Mouse (Mus musculus): ENCODE data around the gene Map4k3. TPM values are rescaled to one million over a fixed set of nuclear protein-coding genes. Genes with fewer than 3 reads are reported as not detected.
A peak's percentile ranks its signal among the peaks of the same experiment; 100 is the strongest.

Gene Map4k3
- polyA plus RNA-seq, 1 experiment from 2014 or later: 29.9 TPM

DNA sequence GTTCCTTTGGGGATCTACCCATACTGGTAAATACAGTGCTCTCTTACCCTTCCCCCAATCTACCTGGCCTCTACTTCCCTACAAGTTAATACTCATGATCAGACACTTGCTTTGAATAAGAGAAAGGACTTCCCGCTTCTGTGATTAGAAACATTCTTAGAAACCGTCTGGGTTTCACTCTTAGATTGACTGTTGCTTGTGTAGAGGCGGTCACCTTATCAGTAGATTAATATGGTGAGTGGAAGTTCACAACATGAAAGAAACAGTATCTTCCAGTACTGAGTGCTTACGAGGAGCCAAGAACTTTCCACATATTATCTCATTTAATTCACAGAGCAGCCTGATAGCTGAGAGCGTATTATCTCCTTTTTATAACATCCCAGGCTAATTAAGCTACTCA lies 1.5 kb upstream of the Map4k3 start:
- 82% methylated on average over 5 of the region's 5 CpGs for WGBS
- DNase-seq (ENCODE audit: low spot score) (no peak), ATAC-seq (replicated peaks; ENCODE audit: low FRiP score, low read depth) (no peak)
- H3K27ac ChIP-seq: 0 out of 2 replicates have a peak overlapping the region, but pooled peaks have one; percentile 71
- peaks cover 12% of the 10 kb centered on the region; the same call in 1 of the 2 replicates for H3K4me1 ChIP-seq (replicated peaks; ENCODE audit: insufficient read depth, low read length)
- H3K4me3 ChIP-seq (replicated peaks; ENCODE audit: low read depth, low read length): no peak overlapping the region
- H3K36me3 ChIP-seq (ENCODE audit: insufficient read depth, low read length): no peaks in the 10 kb centered on the region
- no peak overlapping the region for H3K9ac ChIP-seq (ENCODE audit: low read depth, low read length)
- H3K4me2 ChIP-seq (ENCODE audit: low read length): no peak overlapping the region
- no peak for TF ChIP-seq CTCF (IDR thresholded peaks at IDR 0.05; ENCODE audit: low read depth)
- no peaks in the 10 kb centered on the region for H3K9me3 ChIP-seq (replicated peaks; ENCODE audit: low read length)
- no peaks in the 10 kb centered on the region for H3K27me3 ChIP-seq (ENCODE audit: insufficient read depth, low read length)

DNA sequence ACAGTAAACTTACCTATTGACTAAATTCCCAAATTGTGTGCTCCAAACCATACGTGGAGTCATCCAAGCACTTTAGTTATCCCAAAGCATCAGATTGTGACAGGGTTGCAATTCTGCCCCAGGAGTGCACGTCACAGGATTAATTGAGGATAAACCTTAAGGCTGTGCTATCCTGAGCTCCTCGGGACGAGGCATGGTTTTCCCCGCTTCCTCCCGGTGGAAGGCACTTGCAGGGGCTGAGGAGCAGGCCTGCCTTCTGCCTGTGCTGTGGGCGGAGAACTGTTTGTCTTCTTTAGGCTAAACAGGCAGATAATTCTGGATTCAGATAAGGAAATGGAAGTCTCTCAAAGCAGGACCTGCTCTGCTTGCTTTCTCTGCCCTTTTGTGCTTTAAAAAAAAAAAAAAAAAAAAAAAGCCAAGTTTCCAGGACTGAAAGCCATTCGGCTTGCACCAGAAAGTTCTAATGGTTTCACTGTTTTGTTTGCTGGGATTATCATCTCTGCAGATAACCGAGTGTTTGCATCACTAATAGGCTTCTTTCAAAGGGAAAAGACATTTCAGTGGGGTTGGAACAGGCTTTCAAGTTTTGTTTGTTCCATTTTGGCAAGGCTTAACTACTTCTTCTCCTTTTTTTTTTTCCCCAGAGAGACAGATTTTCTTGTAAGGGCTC lies 930 bp upstream of the Map4k3 start:
- 36% methylated on average over 9 of the region's 9 CpGs for WGBS
- no peaks in the 10 kb centered on the region for H3K36me3 ChIP-seq (ENCODE audit: insufficient read depth, low read length)
- H3K9me3 ChIP-seq (replicated peaks; ENCODE audit: low read length): no peaks in the 10 kb centered on the region
- H3K4me3 ChIP-seq (replicated peaks; ENCODE audit: low read depth, low read length): no peak overlapping the region
- ATAC-seq (replicated peaks; ENCODE audit: low FRiP score, low read depth): no peak
- H3K9ac ChIP-seq (ENCODE audit: low read depth, low read length): no peak overlapping the region
- DNase-seq (ENCODE audit: low spot score): no peak
- H3K27me3 ChIP-seq (ENCODE audit: insufficient read depth, low read length): no peaks in the 10 kb centered on the region
- H3K27ac ChIP-seq: peak overlapping the region; percentile 71
- no peak for TF ChIP-seq CTCF (IDR thresholded peaks at IDR 0.05; ENCODE audit: low read depth)
- H3K4me1 ChIP-seq (replicated peaks; ENCODE audit: insufficient read depth, low read length): peaks cover 12% of the 10 kb centered on the region; the same call in 1 of the 2 replicates
- H3K4me2 ChIP-seq (ENCODE audit: low read length): peak overlapping the region; percentile 79; the same call in 1 of the 2 replicates

DNA sequence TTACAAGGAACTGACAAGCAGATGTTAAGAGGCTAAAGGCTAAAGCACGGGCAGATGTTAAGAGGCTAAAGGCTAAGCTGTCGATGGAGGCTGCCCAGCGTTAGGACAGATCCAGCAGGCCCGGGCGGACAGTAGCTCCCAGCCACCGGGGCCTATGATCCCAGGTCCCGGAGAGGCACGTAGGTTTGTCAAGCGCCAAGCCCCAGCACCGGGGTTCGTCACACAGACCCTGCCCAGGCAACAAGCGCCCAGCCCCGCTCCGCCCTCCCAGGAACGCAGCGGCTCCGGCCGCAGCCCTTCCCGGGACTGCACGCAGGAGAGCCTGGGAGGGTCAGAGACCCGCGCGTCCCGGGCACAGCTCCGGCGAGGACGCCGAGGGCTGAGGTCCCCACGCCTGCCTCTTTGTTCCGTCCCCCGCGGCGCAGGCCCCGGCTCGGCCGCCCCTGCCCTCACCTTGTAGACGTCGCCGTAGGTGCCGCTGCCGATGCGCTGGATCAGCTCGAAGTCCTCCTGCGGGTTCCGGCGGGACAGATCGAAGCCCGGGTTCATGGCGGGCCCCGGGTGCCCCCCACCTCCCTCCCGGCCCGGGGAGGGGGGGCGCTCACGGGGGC lies 839 bp downstream of the Map4k3 start:
- peak; percentile 59 for ATAC-seq (replicated peaks; ENCODE audit: low FRiP score, low read depth)
- peaks cover 12% of the 10 kb centered on the region for H3K4me1 ChIP-seq (replicated peaks; ENCODE audit: insufficient read depth, low read length)
- under 1% methylated on average over 43 of the region's 54 CpGs for WGBS

DNA sequence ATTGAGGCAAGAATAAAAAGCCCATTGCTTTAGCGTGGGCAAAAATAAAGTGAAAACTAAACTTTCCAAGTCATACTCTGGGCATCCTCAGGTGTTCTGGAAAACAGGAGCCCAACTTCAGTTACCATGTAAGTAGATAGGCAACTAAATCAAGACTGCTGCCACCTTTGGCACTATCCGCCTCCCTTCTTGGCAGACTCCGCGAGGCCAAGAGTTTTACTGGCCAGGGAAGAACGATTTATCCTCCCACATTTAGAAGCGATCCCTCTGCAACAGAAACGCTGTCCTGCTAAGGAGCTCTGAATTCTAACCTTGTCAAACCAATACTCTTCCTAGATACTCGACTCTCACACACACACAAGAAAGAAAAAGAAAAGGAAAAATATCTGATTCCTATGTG lies 1.5 kb downstream of the Map4k3 start:
- ATAC-seq (replicated peaks; ENCODE audit: low FRiP score, low read depth): no peak
- Histone ChIP-seq H3K27me3 (ENCODE audit: insufficient read depth, low read length) (no peaks in the 10 kb centered on the region), H3K4me2 (ENCODE audit: low read length) (peak overlapping the region; percentile 79), H3K36me3 (ENCODE audit: insufficient read depth, low read length) (no peaks in the 10 kb centered on the region), H3K9me3 (replicated peaks; ENCODE audit: low read length) (no peaks in the 10 kb centered on the region), H3K27ac (peak overlapping the region; percentile 99), H3K4me3 (replicated peaks; ENCODE audit: low read depth, low read length) (peak overlapping the region; percentile 98), H3K9ac (ENCODE audit: low read depth, low read length) (peak overlapping the region; percentile 98), H3K4me1 (replicated peaks; ENCODE audit: insufficient read depth, low read length) (peaks cover 12% of the 10 kb centered on the region)
- 5% methylated on average over 8 of the region's 8 CpGs for WGBS
- DNase-seq (ENCODE audit: low spot score): peak; percentile 69
- TF ChIP-seq CTCF (IDR thresholded peaks at IDR 0.05; ENCODE audit: low read depth): no peak

More for the DNA sequence above, 839 bp downstream of the Map4k3 start:
- no peak for TF ChIP-seq CTCF (IDR thresholded peaks at IDR 0.05; ENCODE audit: low read depth)
- peak; percentile 67 for DNase-seq (ENCODE audit: low spot score)
- Histone ChIP-seq H3K9ac (ENCODE audit: low read depth, low read length) (peak overlapping the region; percentile 98), H3K9me3 (replicated peaks; ENCODE audit: low read length) (no peaks in the 10 kb centered on the region), H3K27me3 (ENCODE audit: insufficient read depth, low read length) (no peaks in the 10 kb centered on the region), H3K27ac (peak overlapping the region; percentile 99), H3K4me2 (ENCODE audit: low read length) (peak overlapping the region; percentile 79), H3K4me3 (replicated peaks; ENCODE audit: low read depth, low read length) (peak overlapping the region; percentile 98), H3K36me3 (ENCODE audit: insufficient read depth, low read length) (no peaks in the 10 kb centered on the region)

DNA sequence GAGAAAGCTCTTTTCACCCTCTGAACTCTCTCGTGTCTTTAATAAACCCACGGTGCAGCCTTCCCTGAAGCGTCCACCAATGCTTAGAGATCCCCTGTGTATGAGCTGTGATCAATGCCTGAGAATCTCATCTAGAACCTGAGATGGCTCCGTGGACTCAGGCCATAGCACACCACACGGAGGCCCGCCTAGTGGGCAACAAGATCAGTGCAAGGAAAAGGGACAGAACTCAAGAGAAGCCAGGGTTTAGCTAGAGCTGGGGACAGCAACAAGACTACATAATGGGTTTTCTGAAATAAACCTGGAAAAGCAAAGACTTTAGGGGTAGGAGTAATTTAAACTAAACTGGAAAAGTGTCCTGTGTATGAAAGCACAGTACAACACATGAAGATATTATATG lies 5.2 kb downstream of the Map4k3 start:
- Histone ChIP-seq H3K9me3 (replicated peaks; ENCODE audit: low read length) (no peaks in the 10 kb centered on the region), H3K4me2 (ENCODE audit: low read length) (no peak overlapping the region), H3K4me1 (replicated peaks; ENCODE audit: insufficient read depth, low read length) (peaks cover 17% of the 10 kb centered on the region), H3K27me3 (ENCODE audit: insufficient read depth, low read length) (no peaks in the 10 kb centered on the region), H3K36me3 (ENCODE audit: insufficient read depth, low read length) (no peaks in the 10 kb centered on the region), H3K27ac (no peak overlapping the region), H3K4me3 (replicated peaks; ENCODE audit: low read depth, low read length) (no peak overlapping the region), H3K9ac (ENCODE audit: low read depth, low read length) (no peak overlapping the region)
- DNase-seq (ENCODE audit: low spot score): no peak
- TF ChIP-seq CTCF (IDR thresholded peaks at IDR 0.05; ENCODE audit: low read depth): peak; percentile 40
- 74% methylated on average over 6 of the region's 6 CpGs for WGBS
- no peak for ATAC-seq (replicated peaks; ENCODE audit: low FRiP score, low read depth)

DNA sequence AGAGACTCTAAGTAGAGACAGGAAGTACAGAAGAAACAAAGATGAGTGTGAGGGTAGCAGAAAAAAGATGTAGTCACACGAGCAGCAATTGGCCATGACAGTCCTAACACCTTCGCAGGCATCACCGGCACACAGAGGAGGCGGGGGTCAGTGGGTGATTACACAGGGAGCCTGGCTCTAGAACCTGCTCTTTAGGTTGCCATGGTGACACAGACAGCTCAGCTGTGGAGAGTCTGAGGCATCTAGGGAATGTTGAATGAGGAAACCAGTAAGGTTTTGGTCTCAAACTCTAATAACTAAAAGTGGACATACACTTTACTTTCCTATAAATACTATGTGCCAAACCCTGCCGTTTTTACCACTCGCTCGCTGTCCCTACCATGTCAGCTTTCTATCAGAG lies 6.6 kb downstream of the Map4k3 start:
- Histone ChIP-seq H3K4me1 (replicated peaks; ENCODE audit: insufficient read depth, low read length) (peaks cover 13% of the 10 kb centered on the region), H3K36me3 (ENCODE audit: insufficient read depth, low read length) (no peaks in the 10 kb centered on the region), H3K27ac (no peak overlapping the region), H3K27me3 (ENCODE audit: insufficient read depth, low read length) (no peaks in the 10 kb centered on the region), H3K4me3 (replicated peaks; ENCODE audit: low read depth, low read length) (no peak overlapping the region), H3K9ac (ENCODE audit: low read depth, low read length) (no peak overlapping the region), H3K4me2 (ENCODE audit: low read length) (no peak overlapping the region), H3K9me3 (replicated peaks; ENCODE audit: low read length) (no peaks in the 10 kb centered on the region)
- WGBS: 58% methylated on average over 7 of the region's 7 CpGs
- ATAC-seq (replicated peaks; ENCODE audit: low FRiP score, low read depth): 0 out of 2 replicates have a peak, but pooled peaks have one; percentile 21
- peak; percentile 45 for DNase-seq (ENCODE audit: low spot score)
- no peak for TF ChIP-seq CTCF (IDR thresholded peaks at IDR 0.05; ENCODE audit: low read depth)
